18 mouse cellular contexts compared by ENCODE assay signal in the genomic region with DNA sequence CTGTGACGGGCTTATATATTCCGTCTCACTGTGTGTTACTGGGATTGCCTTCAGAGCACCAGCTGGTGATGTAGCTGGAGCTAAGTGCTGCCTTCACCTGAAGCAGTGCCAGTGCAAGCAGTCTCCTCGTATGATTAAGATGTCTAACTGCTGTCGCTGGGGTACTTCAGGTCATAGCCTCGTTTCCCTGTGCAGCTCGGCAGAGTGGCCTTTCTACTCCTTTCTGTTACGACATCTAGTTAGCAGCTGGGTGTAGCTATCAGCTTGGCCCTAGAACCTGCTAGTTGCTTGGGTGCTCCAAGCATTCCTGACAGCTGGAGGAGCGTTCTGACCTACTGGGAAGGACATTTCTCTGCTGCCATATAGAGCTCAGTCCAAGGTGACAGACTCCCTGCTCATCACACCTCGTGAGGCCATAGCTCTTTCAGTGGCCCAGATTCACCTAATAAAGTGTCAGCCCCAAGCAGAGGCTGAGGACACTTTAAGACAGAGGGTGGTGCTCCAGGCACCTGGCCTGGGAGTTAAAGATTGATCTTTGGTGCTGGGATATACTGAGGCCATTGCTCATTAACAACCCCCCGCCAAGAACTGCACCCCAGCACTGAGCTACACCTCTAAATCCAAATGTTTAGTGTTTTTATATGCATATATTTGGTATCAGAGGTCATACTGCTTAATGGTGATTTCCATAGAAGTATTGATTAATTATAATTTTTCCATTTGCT. TPM values are rescaled to one million over a fixed set of nuclear protein-coding genes. Genes with fewer than 3 reads are reported as not detected.
DNase-seq lines count a peak whose midpoint lies in the region; ATAC-seq lines count a peak whose summit lies in the region.
"Had no signal": no experiment of that assay in that cellular context is flagged by ENCODE, and none has a peak within 500 bp of the region (broad histone marks: within the 10 kb centered on the region; RNA-seq: fewer than 3 reads in every experiment).

No protein-coding gene starts in this region.

- peak; percentile 48 for DNase-seq in adrenal gland, postnatal 14 days
- no peak for DNase-seq in adrenal gland, postnatal 25 days
- no peak for DNase-seq in heart, postnatal 14 days
- no peak for DNase-seq in retina, embryonic 14.5 days (ENCODE audit: low spot score)
- DNase-seq: adrenal gland, postnatal 36 days; cerebellum, postnatal 10 days; gastrocnemius, postnatal 14 days; thymus, postnatal 14 days had no signal

- intact Hi-C loops in heart, postnatal 14 days (cut with DNase I): no loop called here

- no peaks in the 10 kb centered on the region for H3K27me3 ChIP-seq in heart, embryonic 14.5 days (ENCODE audit: control insufficient read depth, insufficient read depth, low read length)
- no peaks in the 10 kb centered on the region for H3K27me3 ChIP-seq in heart, embryonic 16.5 days (ENCODE audit: control insufficient read depth, insufficient read depth, low read length)
- no peaks in the 10 kb centered on the region for H3K27me3 ChIP-seq in kidney, embryonic 16.5 days (ENCODE audit: insufficient read depth, low read length)
- H3K27me3 ChIP-seq: CH12.LX; hindbrain, embryonic 13.5 days had no signal

- H3K9ac ChIP-seq in heart, embryonic 14.5 days (ENCODE audit: low read length): no peak overlapping the region
- H3K9ac ChIP-seq in heart, embryonic 16.5 days (ENCODE audit: low read length): no peak overlapping the region
- H3K9ac ChIP-seq in kidney, embryonic 16.5 days (replicated peaks; ENCODE audit: low read length): no peak overlapping the region
- H3K9ac ChIP-seq: hindbrain, embryonic 13.5 days; liver, embryonic 14.5 days had no signal

- 0 out of 4 replicates have a peak, but pooled peaks cover 0 to 2% of the 10 kb centered on the region in 2 experiments for H3K4me1 ChIP-seq in heart, embryonic 14.5 days (ENCODE audit: control insufficient read depth in 2 of 2, insufficient read depth in 2 of 2, low read length in 2 of 2)
- peaks cover 8% of the 10 kb centered on the region; the same call in 1 of the 2 replicates for H3K4me1 ChIP-seq in heart, embryonic 16.5 days (ENCODE audit: control insufficient read depth, insufficient read depth, low read length)
- no peaks in the 10 kb centered on the region for H3K4me1 ChIP-seq in kidney, embryonic 16.5 days (ENCODE audit: insufficient read depth, low read length)
- H3K4me1 ChIP-seq: hindbrain, embryonic 13.5 days had no signal

- no peak for ATAC-seq in heart, embryonic 14.5 days (ENCODE audit: insufficient number of reproducible peaks, insufficient read depth, low FRiP score, low read depth)
- ATAC-seq in heart, embryonic 16.5 days (replicated peaks; ENCODE audit: extremely low read depth, insufficient read depth, low FRiP score): 0 out of 2 replicates have a peak, but pooled peaks have one; percentile 32
- peak; percentile 49; the same call in 1 of the 2 replicates for ATAC-seq in kidney, embryonic 16.5 days (ENCODE audit: low FRiP score, low TSS enrichment)
- no peak for ATAC-seq in CD4-positive, CD25-positive, alpha-beta regulatory T cell, adult 4 months
- ATAC-seq: forebrain, embryonic 14.5 days had no signal

- peaks cover 89% of the 10 kb centered on the region for H3K36me3 ChIP-seq in heart, embryonic 14.5 days (ENCODE audit: control insufficient read depth, insufficient read depth, low read length)
- peaks cover 37% of the 10 kb centered on the region for H3K36me3 ChIP-seq in heart, embryonic 16.5 days (ENCODE audit: control insufficient read depth, insufficient read depth)
- H3K36me3 ChIP-seq in kidney, embryonic 16.5 days (ENCODE audit: insufficient read depth, low read length): peaks cover 61% of the 10 kb centered on the region

- peak overlapping the region; percentile 6 to 29; a peak in 1 of 4 replicates for H3K27ac ChIP-seq in heart, embryonic 14.5 days (replicated peaks in 1 of 2; ENCODE audit: control insufficient read depth in 1 of 2, insufficient read depth in 1 of 2, low read depth in 2 of 2, low read length in 2 of 2)
- H3K27ac ChIP-seq in heart, embryonic 16.5 days (ENCODE audit: low read length): peak overlapping the region; percentile 53
- H3K27ac ChIP-seq in kidney, embryonic 16.5 days (ENCODE audit: low read length): peak overlapping the region; percentile 11; the same call in 1 of the 2 replicates
- H3K27ac ChIP-seq: hindbrain, embryonic 13.5 days; liver, embryonic 14.5 days; stomach, postnatal 0 days had no signal

- no peaks in the 10 kb centered on the region for H3K9me3 ChIP-seq in heart, embryonic 14.5 days (ENCODE audit: control insufficient read depth, low read length)
- no peaks in the 10 kb centered on the region for H3K9me3 ChIP-seq in heart, embryonic 16.5 days (replicated peaks; ENCODE audit: control insufficient read depth, low read length)
- no peaks in the 10 kb centered on the region for H3K9me3 ChIP-seq in kidney, embryonic 16.5 days (ENCODE audit: low read length)
- H3K9me3 ChIP-seq: hindbrain, embryonic 13.5 days had no signal

- WGBS in heart, embryonic 14.5 days: 64% methylated on average over 10 of the region's 10 CpGs
- 66% methylated on average over 10 of the region's 10 CpGs for WGBS in heart, embryonic 16.5 days
- WGBS in kidney, embryonic 16.5 days: 71% methylated on average over 10 of the region's 10 CpGs

- no peak overlapping the region for H3K4me2 ChIP-seq in heart, embryonic 14.5 days (ENCODE audit: low read length)
- no peak overlapping the region for H3K4me2 ChIP-seq in heart, embryonic 16.5 days (ENCODE audit: low read depth, low read length)
- H3K4me2 ChIP-seq in kidney, embryonic 16.5 days (replicated peaks; ENCODE audit: low read depth, low read length): no peak overlapping the region
- H3K4me2 ChIP-seq: hindbrain, embryonic 13.5 days; midbrain, embryonic 11.5 days had no signal

- H3K4me3 ChIP-seq in heart, embryonic 14.5 days (ENCODE audit: control insufficient read depth in 1 of 2, insufficient read depth in 1 of 2, low read depth in 1 of 2, low read length in 2 of 2): no peak overlapping the region
- no peak overlapping the region for H3K4me3 ChIP-seq in heart, embryonic 16.5 days (ENCODE audit: low read length)
- no peak overlapping the region for H3K4me3 ChIP-seq in kidney, embryonic 16.5 days (ENCODE audit: low read length)
- H3K4me3 ChIP-seq: hindbrain, embryonic 13.5 days had no signal

RNA-seq across cellular contexts. Expression of a gene that starts 13.1 kb away (rescaled TPM):
- 18.6 and 20.8 TPM in 2 replicates for total RNA-seq in adrenal gland, postnatal 14 days (2021)
- 14.7 and 17.7 TPM in 2 replicates for total RNA-seq in adrenal gland, postnatal 25 days (2021)
- 5.7 and 7.0 TPM in 2 replicates for polyA plus RNA-seq in heart, embryonic 14.5 days (2014; fragmentation: Nextera tagmentation; extraction: Ambion mirVana)
- total RNA-seq in heart, postnatal 14 days (2021): 1 to 10 TPM; 2.1 to 3.1 TPM
- 5.6 and 6.7 TPM in 2 replicates for polyA plus RNA-seq in heart, embryonic 16.5 days (2015; fragmentation: Nextera tagmentation; extraction: Ambion mirVana)
- polyA plus RNA-seq in kidney, embryonic 16.5 days (2015; fragmentation: Nextera tagmentation; extraction: Ambion mirVana): 12.4 and 16.1 TPM in 2 replicates
- 1 to 10 TPM; 3.8 to 4.7 TPM for polyA plus RNA-seq in CD4-positive, CD25-positive, alpha-beta regulatory T cell, adult 4 months (2017; shearing (Covaris generic))

RNA-seq across cellular contexts. Expression of a gene that starts 13.3 kb away (rescaled TPM):
- total RNA-seq in adrenal gland, postnatal 14 days (2021): 91.0 and 96.9 TPM in 2 replicates
- total RNA-seq in adrenal gland, postnatal 25 days (2021): 99.4 and 105 TPM in 2 replicates
- polyA plus RNA-seq in heart, embryonic 14.5 days (2014; fragmentation: Nextera tagmentation; extraction: Ambion mirVana): 88.3 and 89.3 TPM in 2 replicates
- 10 to 100 TPM; 55.3 to 59.7 TPM for total RNA-seq in heart, postnatal 14 days (2021)
- polyA plus RNA-seq in heart, embryonic 16.5 days (2015; fragmentation: Nextera tagmentation; extraction: Ambion mirVana): 111 and 124 TPM in 2 replicates
- 133 and 159 TPM in 2 replicates for polyA plus RNA-seq in kidney, embryonic 16.5 days (2015; fragmentation: Nextera tagmentation; extraction: Ambion mirVana)
- polyA plus RNA-seq in CD4-positive, CD25-positive, alpha-beta regulatory T cell, adult 4 months (2017; shearing (Covaris generic)): 1 to 10 TPM; 5.4 to 6.9 TPM

RNA-seq across cellular contexts. Expression of a gene that starts 42.0 kb away (rescaled TPM):
- total RNA-seq in adrenal gland, postnatal 14 days (2021): 99.9 and 115 TPM in 2 replicates
- total RNA-seq in adrenal gland, postnatal 25 days (2021): 118 and 144 TPM in 2 replicates
- 98.9 and 118 TPM in 2 replicates for polyA plus RNA-seq in heart, embryonic 14.5 days (2014; fragmentation: Nextera tagmentation; extraction: Ambion mirVana)
- 100 to 1,000 TPM; 120 to 129 TPM for total RNA-seq in heart, postnatal 14 days (2021)
- 125 and 134 TPM in 2 replicates for polyA plus RNA-seq in heart, embryonic 16.5 days (2015; fragmentation: Nextera tagmentation; extraction: Ambion mirVana)
- 98.5 and 101 TPM in 2 replicates for polyA plus RNA-seq in kidney, embryonic 16.5 days (2015; fragmentation: Nextera tagmentation; extraction: Ambion mirVana)
- polyA plus RNA-seq in CD4-positive, CD25-positive, alpha-beta regulatory T cell, adult 4 months (2017; shearing (Covaris generic)): 10 to 100 TPM; 17.8 to 20.6 TPM

Comparison
In these comparisons a context has a peak if more than half of its experiments do, and no peak if none do; other contexts are left out.
1. ATAC-seq: peak in heart, embryonic 16.5 days (single experiment) and kidney, embryonic 16.5 days (single experiment); none in heart, embryonic 14.5 days (single experiment) and CD4-positive, CD25-positive, alpha-beta regulatory T cell, adult 4 months (single experiment).
2. RNA of a gene that starts 13.3 kb away (polyA plus RNA-seq): 133 to 159 TPM in kidney, embryonic 16.5 days, 111 to 124 TPM in heart, embryonic 16.5 days and 88.3 to 89.3 TPM in heart, embryonic 14.5 days; 5.4 to 6.9 TPM in CD4-positive, CD25-positive, alpha-beta regulatory T cell, adult 4 months; every median in the first group is over 10 times any median in the second.
3. Peak in every context shown above with its lines, with median percentiles within 50 percentile points of each other: H3K27ac ChIP-seq.